Mouse (Mus musculus): Measurements from ENCODE around the gene Rreb1.

The Rreb1 gene

DNA sequence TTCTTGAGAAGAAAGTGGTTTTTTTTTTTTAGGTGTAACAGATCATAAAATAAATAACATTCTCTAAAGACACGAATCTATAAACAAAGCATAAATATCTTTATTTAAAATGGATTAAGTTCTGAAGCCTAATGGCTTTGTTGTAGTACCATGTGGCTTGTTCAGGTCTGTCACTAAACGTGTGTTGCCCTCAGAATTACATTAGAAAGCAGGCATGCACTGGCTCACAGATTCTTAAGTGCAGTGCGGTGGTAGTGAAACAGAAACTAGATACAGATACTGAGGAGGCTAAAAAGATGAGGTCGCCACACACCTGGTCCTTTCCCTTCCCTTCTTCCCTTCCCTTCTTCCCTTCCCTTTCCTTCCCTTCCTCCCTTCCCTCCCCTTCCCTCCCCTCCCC is 75.2 kb downstream of the Rreb1 start:
- DNase-seq (ENCODE audit: inconsistent ontology term): no peak

- peak; percentile 62 for DNase-seq (ENCODE audit: inconsistent ontology term)
These were observed 75.8 kb downstream of the Rreb1 start for GRCm38 (mm10) chr13:37854031-37854431.

DNA sequence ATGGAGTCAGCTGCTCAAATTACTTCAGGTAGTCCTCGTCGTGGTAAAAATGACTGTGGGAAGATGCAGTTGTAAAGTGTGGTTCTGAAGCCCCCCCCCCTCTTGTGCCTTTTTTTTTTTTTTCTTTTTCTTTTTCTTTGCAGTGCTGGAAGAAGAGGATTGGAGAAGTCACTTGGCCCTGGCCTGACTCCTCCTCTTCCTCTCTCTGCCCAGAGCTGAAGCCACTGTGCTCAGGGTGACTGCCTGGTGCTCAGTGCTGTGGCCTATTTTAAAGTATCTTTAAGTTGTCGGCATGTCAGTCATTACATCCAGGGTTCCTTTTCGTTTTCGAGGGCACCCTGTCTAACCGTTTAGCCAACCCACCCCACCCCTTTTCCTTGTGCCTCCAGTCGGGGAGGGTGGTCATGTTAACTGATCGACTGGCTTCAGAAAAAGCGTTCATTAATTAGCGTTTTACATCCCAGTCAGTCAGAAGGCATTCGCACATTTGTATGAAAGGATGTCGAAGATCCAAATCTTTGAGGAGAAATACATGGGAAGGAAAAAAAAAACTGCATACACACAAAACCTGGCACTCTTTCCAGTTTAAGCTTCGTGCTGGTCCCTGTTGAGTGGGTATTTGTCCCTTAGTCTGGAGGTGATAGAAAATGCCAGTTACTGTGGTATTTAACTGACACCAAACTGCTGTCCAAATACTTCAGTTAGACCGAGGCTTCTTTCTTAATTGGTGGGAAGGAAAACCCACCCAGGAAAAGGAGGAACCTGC is 76.4 kb downstream of the Rreb1 start:
- DNase-seq (ENCODE audit: inconsistent ontology term): peak; percentile 80

DNA sequence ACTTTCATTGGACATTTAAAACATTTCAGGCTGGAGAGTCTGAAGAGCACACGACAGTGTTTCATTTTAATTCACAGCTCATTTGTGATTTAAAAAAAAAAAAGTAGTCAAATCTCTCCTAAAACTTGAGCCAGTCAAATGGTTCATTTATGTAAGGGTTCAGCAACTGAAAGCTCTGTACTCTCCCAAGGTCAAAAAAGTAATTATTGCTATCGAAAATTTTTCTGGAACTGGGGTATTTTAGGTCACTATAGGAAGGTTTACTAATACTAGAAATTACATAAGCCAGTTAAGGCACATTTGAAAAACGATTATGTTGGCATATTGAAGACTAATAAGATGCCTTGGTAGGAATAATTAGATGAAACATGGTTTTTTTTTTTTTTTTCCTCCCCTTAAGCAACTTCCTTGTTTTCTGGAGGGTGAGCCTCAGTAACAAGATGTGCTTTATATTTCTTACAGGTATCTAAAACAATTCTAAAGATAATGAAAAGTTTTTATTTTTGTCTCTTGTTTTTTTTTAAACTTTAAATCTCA is 77.1 kb downstream of the Rreb1 start:
- no peak for DNase-seq (ENCODE audit: inconsistent ontology term)

DNA sequence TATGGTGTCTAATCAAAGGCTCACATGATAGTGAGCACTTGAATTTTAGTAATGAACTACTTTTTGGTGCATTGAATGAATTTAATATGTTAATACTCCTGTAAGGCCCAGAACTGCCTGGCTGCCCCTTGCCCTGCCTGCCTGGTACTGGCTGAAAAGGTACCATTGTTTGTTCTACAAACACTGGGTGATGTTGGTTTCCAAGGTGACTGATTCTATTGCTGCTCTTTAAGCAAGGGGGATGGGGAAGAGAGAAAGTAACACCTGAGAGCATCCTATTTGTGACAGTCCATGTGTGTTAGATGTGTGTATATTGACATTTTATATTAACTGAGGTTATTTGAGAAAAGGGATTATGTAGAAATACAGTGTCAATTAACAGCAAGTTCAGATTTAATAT is 77.6 kb downstream of the Rreb1 start:
- no peak for DNase-seq (ENCODE audit: inconsistent ontology term)

DNA sequence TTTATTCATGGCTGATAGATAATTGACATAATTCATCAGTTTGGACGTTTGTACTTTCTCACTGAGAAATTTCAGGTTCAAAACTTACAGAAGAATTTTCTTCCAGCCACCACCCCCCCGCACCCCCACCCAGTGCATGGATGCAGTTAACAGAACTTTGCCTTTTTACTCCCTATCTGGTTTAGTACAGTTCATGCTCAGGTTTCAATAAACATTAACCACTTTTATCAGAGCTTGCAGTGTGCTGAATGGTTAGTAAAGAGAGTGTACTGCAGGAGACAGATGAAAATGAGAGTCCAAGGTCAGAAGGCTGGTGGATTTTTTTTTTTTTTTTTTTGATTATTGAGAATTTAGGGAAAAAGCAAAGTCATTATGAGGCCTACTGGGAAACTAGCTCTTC is 78.3 kb downstream of the Rreb1 start:
- DNase-seq (ENCODE audit: inconsistent ontology term): no peak

GRCm38 (mm10) chr13:37857284-37858065 is 79.3 kb downstream of the Rreb1 start:
- peak; percentile 96 for DNase-seq (ENCODE audit: inconsistent ontology term)

DNA sequence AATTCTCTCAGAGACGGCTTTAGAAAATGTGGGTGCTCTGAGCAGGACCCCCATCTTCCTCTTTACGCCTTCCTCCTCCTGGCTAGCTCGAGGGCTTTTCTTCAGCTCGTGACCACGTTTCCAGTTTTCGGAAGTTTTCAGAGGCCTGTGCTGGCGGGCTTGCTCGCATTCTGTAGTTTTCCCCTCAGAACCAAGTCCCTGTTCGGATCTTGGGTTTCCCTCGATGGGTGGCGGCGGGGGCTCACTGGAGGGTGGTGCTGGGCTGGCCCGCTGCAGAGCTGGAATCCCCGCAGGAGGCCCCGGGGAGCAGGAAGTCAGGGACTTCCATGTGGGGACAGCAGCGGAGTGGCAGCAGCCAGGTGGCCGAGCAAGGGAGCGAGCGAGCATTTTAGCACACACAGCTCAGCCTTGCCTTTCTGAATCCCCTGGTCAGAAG is 79.9 kb downstream of the Rreb1 start:
- no peak for DNase-seq (ENCODE audit: inconsistent ontology term)

GRCm38 (mm10) chr13:37858508-37858907 is 80.3 kb downstream of the Rreb1 start:
- DNase-seq (ENCODE audit: inconsistent ontology term): no peak

DNA sequence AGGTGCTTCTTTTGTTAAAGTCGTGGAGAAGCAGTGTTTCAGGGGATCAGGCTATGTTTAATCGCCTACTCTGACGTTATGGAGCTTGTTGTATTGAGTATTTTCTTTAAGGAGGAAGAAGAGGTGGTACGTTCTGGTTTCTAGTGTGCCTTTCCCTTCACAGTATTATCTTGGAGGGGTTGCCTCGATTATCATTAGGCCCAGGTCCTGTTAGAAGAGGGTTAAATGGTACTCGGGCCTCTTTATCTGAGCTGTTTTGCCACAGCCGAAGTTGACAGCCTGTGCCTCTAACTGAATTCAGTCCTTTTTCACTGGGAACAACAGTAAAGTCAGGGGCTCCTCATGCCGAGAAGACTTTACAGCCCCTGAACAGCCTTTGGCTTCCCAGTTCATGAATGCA is 81.6 kb downstream of the Rreb1 start:
- DNase-seq (ENCODE audit: inconsistent ontology term): no peak

- no peak for DNase-seq (ENCODE audit: inconsistent ontology term)
These were observed 82.0 kb downstream of the Rreb1 start for GRCm38 (mm10) chr13:37860204-37860603.

DNA sequence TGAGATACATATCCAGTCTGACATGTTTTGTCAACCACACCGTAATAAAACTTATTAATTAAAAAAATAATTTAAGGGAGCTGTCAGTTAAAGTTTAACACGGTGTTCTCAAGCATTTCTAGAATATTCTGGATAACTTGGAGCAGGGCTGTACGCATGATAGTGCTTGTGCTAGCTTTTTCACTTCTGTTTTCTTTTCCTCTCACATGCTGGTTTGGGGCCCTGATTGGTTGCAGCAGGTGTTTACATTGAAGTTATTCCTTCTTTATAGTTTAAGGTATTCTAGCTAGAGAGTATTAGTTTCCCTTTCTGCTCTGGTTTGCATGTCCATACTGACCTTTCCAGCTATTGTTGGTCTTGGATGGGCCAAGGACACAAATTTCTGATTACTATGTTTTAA is 82.6 kb downstream of the Rreb1 start:
- DNase-seq (ENCODE audit: inconsistent ontology term): no peak

DNA sequence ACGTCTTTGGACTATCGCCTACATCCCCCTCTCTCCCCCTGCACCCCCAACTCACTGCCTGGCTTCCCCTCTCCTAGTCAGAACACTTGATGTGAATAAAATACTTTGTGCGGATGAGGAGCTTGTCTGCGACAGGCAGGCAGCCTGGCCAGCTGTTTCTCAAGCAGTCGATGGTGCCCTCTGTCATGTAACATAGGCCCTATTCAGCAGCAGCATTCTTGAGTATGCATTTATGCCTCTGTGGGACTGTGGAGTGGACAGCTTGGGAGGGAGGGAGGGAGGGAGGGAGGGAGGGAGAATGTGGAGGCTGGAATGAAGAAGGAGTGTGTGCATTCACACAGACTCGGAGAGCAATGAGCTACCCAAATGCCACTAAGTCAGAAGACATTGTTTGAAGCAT is 84.3 kb downstream of the Rreb1 start:
- peak; percentile 46 for DNase-seq (ENCODE audit: inconsistent ontology term)

- no peak for DNase-seq (ENCODE audit: inconsistent ontology term)
These were observed 85.4 kb downstream of the Rreb1 start for GRCm38 (mm10) chr13:37863643-37864042.

GRCm38 (mm10) chr13:37864697-37865096 is 86.5 kb downstream of the Rreb1 start:
- no peak for DNase-seq (ENCODE audit: inconsistent ontology term)

GRCm38 (mm10) chr13:37866296-37866695 is 88.1 kb downstream of the Rreb1 start:
- no peak for DNase-seq (ENCODE audit: inconsistent ontology term)

DNA sequence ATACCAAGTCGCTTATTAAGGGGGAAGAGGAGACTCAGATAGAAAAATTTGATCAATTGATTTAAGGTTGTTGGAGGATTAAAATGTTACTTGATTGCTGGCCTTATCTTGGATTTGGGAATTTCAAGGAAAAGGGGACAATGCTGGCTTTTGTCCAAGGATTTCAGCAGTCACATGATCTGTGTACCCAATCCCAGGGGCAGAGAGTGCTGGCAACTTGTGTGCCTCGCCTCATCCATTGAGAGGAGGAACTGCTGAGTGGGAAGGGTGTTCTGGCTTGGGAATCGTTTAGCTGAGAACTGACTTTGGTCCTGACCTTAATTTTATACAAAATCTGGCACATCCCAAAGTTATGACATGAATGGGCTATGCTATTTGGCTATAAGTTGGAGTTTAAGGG is 88.6 kb downstream of the Rreb1 start:
- DNase-seq (ENCODE audit: inconsistent ontology term): no peak

- no peak for DNase-seq (ENCODE audit: inconsistent ontology term)
These were observed 92.1 kb downstream of the Rreb1 start for GRCm38 (mm10) chr13:37870118-37870908.

GRCm38 (mm10) chr13:37872142-37872835 is 94.1 kb downstream of the Rreb1 start:
- no peak for DNase-seq (ENCODE audit: inconsistent ontology term)

GRCm38 (mm10) chr13:37873125-37873891 is 95.1 kb downstream of the Rreb1 start:
- DNase-seq (ENCODE audit: inconsistent ontology term): no peak

- DNase-seq (ENCODE audit: inconsistent ontology term): no peak
These were observed 97.7 kb downstream of the Rreb1 start for GRCm38 (mm10) chr13:37875919-37876318.

Measured in Muller cell, postnatal 12 days (primary cell).